Mouse (Mus musculus) skeletal muscle tissue, adult 2 months (tissue): ENCODE data around the gene Ccdc63.

Source experiments
- DNase-seq: peaks from one replicate; pipeline ENCODE4 v3.0.0-alpha.2; 2012; ENCODE audit warnings: low read depth, low spot score

Ccdc63 gene

GRCm38 (mm10) chr5:122085291-122085690, 55.3 kb downstream of the Ccdc63 start:
- DNase-seq, result no peak

- no peak for DNase-seq
Observed at GRCm38 (mm10) chr5:122084470-122084869, 56.2 kb downstream of the Ccdc63 start.

- DNase-seq, result no peak
Observed at GRCm38 (mm10) chr5:122083282-122083681, 57.3 kb downstream of the Ccdc63 start.

GRCm38 (mm10) chr5:122081471-122081870, 59.2 kb downstream of the Ccdc63 start:
- DNase-seq, result no peak

- no peak for DNase-seq
Observed at GRCm38 (mm10) chr5:122080930-122081329, 59.7 kb downstream of the Ccdc63 start.

GRCm38 (mm10) chr5:122079796-122080195, 60.8 kb downstream of the Ccdc63 start:
- DNase-seq, result no peak

- DNase-seq, result no peak
Observed at GRCm38 (mm10) chr5:122077244-122077643, 63.4 kb downstream of the Ccdc63 start.

GRCm38 (mm10) chr5:122075736-122076135, 64.9 kb downstream of the Ccdc63 start:
- no peak for DNase-seq

- no peak for DNase-seq
Observed at GRCm38 (mm10) chr5:122071997-122072396, 68.6 kb downstream of the Ccdc63 start.

GRCm38 (mm10) chr5:122070963-122071800, 69.4 kb downstream of the Ccdc63 start:
- DNase-seq, result peak; percentile 90

- DNase-seq, result no peak
Observed at GRCm38 (mm10) chr5:122068563-122068962, 72.1 kb downstream of the Ccdc63 start.

GRCm38 (mm10) chr5:122063204-122063933, 77.3 kb downstream of the Ccdc63 start:
- DNase-seq, result no peak

GRCm38 (mm10) chr5:122062479-122062878, 78.1 kb downstream of the Ccdc63 start:
- DNase-seq, result no peak

GRCm38 (mm10) chr5:122060767-122061333, 79.8 kb downstream of the Ccdc63 start:
- peak; percentile 57 for DNase-seq

- peak; percentile 48 for DNase-seq
Observed at GRCm38 (mm10) chr5:122059060-122060017, 81.3 kb downstream of the Ccdc63 start.
